Mouse (Mus musculus): ENCODE measurements around the gene Dctn2. TPM values are rescaled to one million over a fixed set of nuclear protein-coding genes. Genes with fewer than 3 reads are reported as not detected.

Gene Dctn2
- total RNA-seq, 2 experiments from 2014 or later, result 143 to 159 TPM

- peak; percentile 46 to 47 for DNase-seq (ENCODE audit: low spot score in 2 of 2)
These were observed 3.4 kb upstream of the Dctn2 start, which contains the start of gene Kif5a for GRCm38 (mm10) chr10:127262548-127263398. TSS of gene Kif5a (minus strand) at chr10:127263348.

DNA sequence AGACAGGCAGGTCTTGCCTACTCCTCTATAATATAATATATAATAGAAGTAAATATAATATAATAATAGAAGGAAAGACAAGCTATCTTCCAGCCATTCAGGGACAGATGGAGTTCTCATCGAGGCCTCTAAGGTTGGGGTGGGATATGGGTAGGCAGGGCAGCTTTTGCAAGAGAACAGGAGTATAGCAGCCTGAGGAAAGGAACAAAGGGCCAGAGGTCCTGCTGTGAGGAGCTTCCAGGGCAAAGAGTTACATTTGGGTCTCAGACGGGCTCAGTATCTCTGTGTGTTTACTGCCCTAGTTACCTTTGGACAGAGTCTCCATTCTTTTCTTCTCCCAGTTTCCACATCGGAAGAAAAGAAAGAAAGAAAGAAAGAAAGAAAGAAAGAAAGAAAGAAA lies 2.5 kb upstream of the Dctn2 start:
- no peak for DNase-seq (ENCODE audit: low spot score in 2 of 2)

DNA sequence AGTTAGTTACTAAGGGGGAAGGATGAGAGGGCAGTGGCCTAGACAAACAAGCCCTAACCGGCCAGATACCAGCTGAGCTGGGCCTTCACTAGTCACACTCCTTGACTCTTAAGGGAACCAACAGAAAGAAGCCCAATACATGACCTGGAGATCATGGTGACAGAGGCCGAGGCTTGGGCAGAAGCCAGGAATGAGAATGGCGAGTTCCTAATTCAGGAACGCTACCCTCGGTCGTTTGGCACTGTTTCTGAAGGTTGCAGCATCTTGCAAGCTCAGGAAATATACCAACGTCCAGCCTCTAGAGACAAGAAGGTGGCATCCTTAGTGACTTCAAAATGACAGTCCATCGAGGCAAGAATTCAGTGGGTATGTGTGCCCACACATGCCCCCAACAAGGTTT lies 1.8 kb upstream of the Dctn2 start:
- no peak for DNase-seq (ENCODE audit: low spot score in 2 of 2)

DNA sequence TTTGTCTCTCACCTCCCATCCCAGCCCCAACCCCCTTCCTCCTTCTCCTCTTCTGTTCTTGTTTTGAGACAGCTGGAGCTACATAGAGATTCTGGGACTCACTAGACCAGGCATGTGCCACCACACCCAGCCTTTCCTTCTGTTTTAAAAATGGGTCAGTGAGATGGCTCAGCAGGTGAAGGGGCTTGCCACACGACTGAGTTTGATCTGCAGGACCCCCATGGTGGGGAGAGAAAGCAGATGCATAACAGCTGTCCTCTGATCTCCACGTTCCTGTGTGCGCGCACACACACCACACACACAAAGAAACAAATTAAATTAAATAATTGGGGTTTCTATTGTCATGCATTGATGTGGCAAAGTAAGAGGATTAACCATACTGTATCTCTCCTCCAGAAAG lies 1.2 kb upstream of the Dctn2 start:
- DNase-seq (ENCODE audit: low spot score in 2 of 2), result no peak

GRCm38 (mm10) chr10:127265727-127266111 lies 449 bp upstream of the Dctn2 start:
- no peak for DNase-seq (ENCODE audit: low spot score in 2 of 2)

- DNase-seq (ENCODE audit: low spot score in 2 of 2), result no peak
These were observed 1.1 kb downstream of the Dctn2 start for GRCm38 (mm10) chr10:127267318-127267717.

DNA sequence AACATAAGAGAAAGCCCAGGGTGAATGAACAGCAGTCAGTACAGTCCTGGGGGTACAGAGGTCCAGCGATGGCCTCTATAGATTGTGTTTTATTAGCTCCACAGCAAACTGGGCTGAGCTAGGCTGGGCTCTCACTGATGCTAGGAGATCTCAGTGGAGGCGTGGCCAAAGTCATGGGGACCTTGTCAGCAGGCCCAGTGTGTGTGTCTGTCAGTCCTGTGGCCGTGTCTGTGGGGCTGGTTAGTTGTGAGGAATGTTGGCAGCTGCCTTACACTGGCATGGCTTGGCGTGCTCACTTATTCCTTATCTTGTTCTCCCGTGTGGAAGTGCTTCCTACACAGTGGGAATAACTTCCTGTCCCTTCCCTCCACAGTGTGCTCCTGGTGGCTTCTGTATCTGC lies 2.2 kb downstream of the Dctn2 start:
- DNase-seq (ENCODE audit: low spot score in 2 of 2), result no peak

DNA sequence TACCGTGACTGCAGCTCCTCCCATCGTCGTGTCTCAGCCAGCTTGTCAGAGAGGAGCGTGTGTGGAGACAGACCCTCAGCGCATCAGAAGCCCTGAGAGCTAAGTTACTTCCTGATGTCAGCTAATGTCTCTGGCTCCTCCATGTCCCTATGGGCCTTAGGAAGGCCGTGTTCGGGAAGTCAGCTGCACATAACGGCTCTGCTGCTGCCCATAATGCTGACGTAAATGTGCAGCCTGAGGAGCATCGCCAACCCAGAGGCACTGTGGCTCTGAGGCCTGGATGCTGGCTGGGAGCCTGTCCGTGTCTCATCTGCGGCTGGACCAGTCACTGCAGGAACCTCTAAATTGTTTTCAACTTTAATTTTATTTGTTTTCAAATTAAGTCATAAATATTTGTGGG lies 2.9 kb downstream of the Dctn2 start:
- no peak for DNase-seq (ENCODE audit: low spot score in 2 of 2)

GRCm38 (mm10) chr10:127269884-127270283 lies 3.7 kb downstream of the Dctn2 start:
- DNase-seq (ENCODE audit: low spot score in 2 of 2), result no peak

- DNase-seq (ENCODE audit: low spot score in 2 of 2), result no peak
These were observed 6.2 kb downstream of the Dctn2 start for GRCm38 (mm10) chr10:127272371-127272770.

- DNase-seq (ENCODE audit: low spot score in 2 of 2), result no peak
These were observed 8.3 kb downstream of the Dctn2 start for GRCm38 (mm10) chr10:127274261-127275022.

DNA sequence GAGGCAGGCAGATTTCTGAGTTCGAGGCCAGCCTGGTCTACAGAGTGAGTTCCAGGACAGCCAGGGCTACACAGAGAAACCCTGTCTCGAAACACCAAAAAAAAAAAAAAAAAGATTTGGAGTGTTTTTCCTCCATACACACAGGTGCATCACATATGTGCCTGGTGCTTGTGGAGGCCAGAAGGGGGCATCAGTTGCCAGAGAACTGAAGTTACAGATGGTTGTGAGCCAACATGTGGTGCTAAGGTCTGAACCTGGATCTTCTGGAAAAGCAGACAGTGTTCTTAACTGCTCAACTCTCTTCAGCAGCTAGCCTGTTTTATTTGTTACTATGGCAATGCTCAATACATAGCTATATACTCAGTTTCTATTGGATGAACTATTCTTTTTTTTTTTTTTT lies 13.6 kb downstream of the Dctn2 start:
- no peak for DNase-seq (ENCODE audit: low spot score in 2 of 2)

DNA sequence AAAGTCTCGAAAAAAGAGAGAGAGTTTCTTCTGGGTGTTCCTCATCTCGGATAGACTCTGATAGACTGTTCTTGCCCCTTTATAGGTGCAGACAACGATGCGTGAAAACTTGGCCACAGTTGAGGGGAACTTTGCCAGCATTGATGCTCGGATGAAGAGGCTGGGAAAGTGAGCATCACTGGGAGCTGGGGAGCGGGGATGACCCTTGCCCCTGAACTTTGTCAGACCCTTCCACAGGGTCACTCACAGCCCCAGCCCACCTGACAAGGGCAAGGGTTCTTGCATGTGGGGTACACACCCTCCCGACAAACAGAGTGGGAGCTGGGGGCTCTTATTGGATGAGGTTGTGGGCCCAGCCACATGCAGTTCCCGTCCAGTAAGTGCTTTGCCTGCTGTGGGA lies 15.1 kb downstream of the Dctn2 start:
- DNase-seq (ENCODE audit: low spot score in 2 of 2), result no peak

DNA sequence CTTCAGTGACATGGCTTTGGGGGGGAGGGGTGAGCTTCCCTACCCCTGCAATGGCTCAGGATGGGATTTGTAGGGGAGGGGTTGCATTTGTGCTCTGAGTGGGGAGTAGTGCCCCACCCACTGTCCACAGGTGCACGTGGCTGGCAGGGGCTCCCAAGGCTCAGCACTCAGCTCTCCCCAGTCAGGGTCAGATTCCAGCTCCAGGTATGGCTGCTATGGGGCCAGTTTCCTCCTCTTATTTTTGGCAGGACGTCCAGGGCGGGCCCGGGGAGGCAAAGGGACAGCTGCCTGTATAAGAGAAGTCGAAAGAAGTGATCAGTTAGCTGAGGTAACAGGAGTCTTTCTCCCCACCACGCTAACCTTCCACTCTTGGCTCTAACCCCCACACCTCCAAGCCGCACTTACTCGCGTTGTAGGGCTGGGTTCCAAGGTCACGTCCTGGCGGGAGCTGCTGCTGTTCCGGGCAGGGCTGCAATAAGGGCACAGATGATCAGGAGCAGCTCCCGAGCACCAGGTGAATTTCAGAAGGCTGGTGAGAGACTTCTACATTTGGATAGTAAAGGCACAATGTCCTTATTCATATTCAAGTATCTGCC lies 16.6 kb downstream of the Dctn2 start:
- no peak for DNase-seq (ENCODE audit: low spot score in 2 of 2)

GRCm38 (mm10) chr10:127284105-127284622 lies 18.0 kb downstream of the Dctn2 start:
- DNase-seq (ENCODE audit: low spot score in 2 of 2), result no peak

DNA sequence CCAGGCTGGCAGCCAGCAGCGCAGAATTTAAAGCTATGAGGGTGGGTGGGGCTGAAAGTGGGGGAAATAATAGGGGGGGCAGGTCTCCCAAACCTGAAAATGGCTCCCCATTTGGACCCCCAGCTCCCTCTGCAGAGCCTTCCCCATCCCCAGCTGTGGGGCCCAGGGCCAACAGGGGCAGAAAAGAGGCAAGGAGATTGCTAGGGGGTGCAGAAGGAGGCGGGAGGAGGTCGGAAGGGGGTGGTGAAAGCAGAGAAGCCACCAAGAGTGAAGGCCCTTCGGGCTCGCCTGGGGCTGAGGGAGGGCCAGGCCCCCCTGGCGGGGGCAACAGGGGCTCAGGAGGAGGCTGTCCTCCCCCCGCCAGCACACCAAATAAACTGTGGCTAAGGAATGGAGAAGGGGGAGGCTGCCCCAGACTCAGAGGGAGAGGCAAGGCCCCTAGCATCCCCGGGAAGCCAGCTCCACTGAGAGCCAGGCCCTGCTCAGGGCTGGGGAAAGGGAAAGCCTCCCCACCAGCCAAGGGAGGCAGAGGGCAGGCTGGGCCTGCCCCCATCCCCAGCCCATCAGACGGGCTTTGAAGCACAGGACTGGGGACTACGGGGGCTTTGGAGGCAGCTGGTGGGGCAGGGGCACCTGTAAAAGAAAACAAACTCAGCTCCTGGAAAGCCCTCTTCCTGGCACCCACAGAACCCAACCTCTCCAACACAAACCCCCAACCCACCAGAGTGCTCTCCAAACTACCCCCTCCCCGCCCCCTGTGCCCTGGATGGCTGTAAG lies 18.7 kb downstream of the Dctn2 start:
- no peak for DNase-seq (ENCODE audit: low spot score in 2 of 2)

DNA sequence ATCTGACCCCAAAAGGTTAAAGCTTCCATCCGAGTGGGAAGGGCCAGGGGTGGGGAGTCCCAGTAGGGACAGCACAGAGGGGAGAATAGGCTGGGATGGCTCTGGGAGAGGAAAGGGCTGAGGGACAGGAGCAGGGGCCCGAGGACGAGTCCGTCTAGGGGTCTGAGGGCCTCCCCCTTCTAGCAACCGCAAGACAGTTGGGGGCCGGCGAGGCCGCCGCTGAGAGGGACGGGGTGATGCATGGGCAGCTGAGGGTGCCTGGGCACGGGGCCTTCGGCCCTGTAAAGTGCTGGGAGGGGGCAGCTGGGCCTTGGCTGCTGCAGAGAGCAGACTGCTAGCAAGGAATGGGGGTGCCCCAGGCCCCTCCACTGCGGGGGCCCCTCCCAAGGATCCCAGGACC lies 19.5 kb downstream of the Dctn2 start:
- DNase-seq (ENCODE audit: low spot score in 2 of 2), result no peak

GRCm38 (mm10) chr10:127286194-127286593 lies 20.0 kb downstream of the Dctn2 start:
- no peak for DNase-seq (ENCODE audit: low spot score in 2 of 2)

- DNase-seq (ENCODE audit: low spot score in 2 of 2), result no peak
These were observed 20.6 kb downstream of the Dctn2 start for GRCm38 (mm10) chr10:127286730-127287129.

GRCm38 (mm10) chr10:127287271-127287935 lies 21.2 kb downstream of the Dctn2 start:
- DNase-seq (ENCODE audit: low spot score in 2 of 2), result no peak

All from adrenal gland, adult 18-20 months (tissue).